Mouse (Mus musculus): ENCODE results near the gene Adm.

GRCm38 (mm10) chr7:110628611-110629354 lies 1.3 kb downstream of the Adm start:
- TF ChIP-seq CTCF (IDR thresholded peaks at IDR 0.05; ENCODE audit: borderline replicate concordance, insufficient read depth, low read length) (no peak), POLR2A (IDR thresholded peaks at IDR 0.05; ENCODE audit: low read depth, low read length) (no peak)
